Mouse (Mus musculus): ENCODE measurements at regions not wholly inside any gene's neighbourhood (a gene's known extent, or its start where the extent isn't known, plus 50 kb on each side); places are given as distances from the start of the nearest gene placed in this dataset.

DNA sequence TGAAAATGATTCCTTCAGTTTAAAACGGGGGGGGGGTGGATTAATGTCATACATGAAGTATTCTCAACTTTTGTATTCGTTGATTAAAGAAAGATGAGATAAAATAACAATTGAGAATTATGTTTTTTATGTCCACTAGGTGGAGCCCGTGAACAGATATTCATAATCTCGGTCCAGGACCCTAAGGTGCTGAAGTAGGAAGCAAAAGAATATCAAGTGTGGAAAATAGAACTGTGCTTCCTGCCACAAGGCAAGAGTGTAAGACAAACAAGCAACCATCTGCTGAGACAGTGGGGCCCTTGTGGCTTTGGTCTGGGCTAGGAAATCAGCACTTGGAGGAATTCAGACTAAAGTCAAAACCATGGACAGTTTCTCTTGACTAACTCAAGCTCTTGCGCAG is 50.9 kb upstream of the Kap start:
- DNase-seq (ENCODE audit: low read depth, low spot score) = no peak

DNA sequence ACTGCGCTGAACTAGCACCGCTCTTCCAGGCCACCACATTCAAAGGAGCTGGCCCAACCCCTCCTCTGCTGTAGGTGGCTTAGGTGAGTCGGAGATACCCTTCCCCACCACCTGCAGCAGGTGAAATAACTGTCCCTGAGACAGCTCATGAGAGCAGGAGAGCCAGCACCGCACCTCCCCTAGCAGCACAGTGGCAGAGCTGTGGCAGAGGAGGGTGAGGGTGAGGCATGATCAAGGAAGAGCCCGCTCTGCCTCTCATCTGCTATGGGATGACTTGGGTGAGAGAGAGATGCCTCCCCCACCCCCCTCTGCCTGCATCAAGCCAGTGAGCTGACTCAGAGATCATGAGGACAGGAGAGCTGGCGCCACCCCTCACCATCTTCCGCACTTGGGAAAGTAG is 81.1 kb upstream of the Kap start:
- no peak for DNase-seq (ENCODE audit: low read depth, low spot score)

- DNase-seq (ENCODE audit: low read depth, low spot score) = no peak
Measured at GRCm38 (mm10) chr6:133935671-133936070, 82.1 kb upstream of the Kap start.

- DNase-seq (ENCODE audit: low read depth, low spot score) = no peak
Measured at GRCm38 (mm10) chr6:133959902-133960634, 75.4 kb upstream of the Etv6 start.

DNA sequence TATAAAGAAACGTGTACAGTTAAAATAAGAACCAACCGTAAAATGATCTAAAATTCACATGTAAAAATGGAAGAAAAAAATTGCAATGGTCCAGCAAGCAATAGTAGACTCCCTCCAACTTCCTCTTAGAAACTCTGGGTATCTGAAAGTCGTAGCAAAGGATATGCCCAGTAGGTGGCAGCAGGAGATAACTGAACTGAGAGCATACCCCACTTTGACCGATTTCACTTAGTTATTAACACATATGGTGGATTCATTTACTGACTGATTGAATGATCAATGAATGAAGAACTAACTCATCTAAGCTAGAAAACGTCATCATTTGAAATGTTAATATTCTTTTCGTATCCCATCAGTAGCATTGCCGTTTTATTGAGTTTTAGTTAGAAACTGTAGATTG is 74.8 kb upstream of the Etv6 start:
- peak; percentile 60 for DNase-seq (ENCODE audit: low read depth, low spot score)

DNA sequence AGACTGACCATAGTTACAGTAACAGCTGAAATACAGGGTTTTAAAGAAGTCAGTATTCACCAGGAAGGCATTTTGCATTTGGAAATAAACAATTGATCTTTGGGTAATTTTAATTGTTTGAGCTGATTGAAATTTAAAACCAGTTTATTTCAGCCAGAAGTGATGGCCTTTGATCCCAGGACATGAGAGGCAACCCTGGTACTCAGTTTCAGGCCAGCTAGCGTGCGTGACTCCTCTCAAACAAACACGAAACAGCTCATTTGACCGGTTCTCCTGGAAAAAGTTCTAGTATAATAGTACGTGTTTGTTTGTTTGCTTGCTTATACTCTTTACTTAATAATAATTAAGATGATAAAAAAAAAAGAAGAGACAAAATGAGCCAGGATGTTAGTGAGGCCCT is 72.9 kb upstream of the Etv6 start:
- no peak for DNase-seq (ENCODE audit: low read depth, low spot score)

- DNase-seq (ENCODE audit: low read depth, low spot score) = no peak
Measured at GRCm38 (mm10) chr6:133963264-133963663, 72.2 kb upstream of the Etv6 start.

DNA sequence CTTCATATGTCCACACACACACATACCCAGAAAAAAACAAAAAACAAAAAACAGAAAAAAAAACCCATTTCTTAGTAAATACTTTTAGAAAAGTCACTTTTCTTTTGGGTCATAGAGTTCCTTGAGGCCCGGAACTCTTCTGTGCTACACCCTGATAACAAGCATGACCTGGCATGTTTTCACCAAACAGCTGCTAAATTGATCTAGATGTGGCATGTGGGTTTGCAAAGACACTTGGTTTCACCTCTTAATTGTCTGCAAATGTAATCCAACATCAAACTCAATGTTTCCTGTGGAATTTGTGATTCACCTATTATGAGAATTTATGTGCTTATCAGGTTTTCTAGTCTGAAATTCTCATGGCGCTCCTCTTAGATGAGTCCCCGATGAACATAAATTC is 68.2 kb upstream of the Etv6 start:
- no peak for DNase-seq (ENCODE audit: low read depth, low spot score)

- no peak for DNase-seq (ENCODE audit: low read depth, low spot score)
Measured at GRCm38 (mm10) chr6:133972054-133972705, 63.3 kb upstream of the Etv6 start.

DNA sequence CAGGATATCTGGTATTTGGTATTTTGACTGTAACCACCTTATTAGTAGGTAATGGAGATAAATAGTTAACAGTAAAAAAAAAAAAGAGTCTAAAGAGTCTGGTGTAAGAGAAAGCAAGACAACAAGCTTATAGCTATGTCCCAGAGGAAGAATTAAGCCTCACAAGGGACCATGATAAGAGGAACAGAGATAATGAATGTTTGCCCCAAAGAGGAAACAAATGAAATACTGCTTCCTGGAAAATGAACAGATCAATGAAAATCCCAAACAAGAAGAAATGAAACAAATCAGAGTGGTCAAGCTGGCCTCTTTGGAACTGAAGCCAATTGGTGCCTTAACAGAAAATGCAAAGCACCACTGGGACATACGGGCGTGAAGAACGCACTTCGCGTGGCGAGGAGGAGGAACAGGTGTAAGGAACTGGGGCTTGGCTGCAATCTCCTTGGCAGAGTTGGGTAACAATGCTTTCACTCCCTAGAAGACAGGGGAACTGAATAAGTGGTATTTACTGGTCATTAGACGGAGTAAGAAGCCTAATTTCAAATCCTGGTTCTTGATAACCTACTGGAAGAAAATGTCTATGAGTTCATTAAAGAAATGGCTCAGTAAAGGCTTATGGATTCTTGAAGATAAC is 62.2 kb upstream of the Etv6 start:
- no peak for DNase-seq (ENCODE audit: low read depth, low spot score)

GRCm38 (mm10) chr6:133975951-133976350 is 59.5 kb upstream of the Etv6 start:
- no peak for DNase-seq (ENCODE audit: low read depth, low spot score)

- DNase-seq (ENCODE audit: low read depth, low spot score) = no peak
Measured at GRCm38 (mm10) chr6:133976854-133977253, 58.6 kb upstream of the Etv6 start.

- no peak for DNase-seq (ENCODE audit: low read depth, low spot score)
Measured at GRCm38 (mm10) chr6:133983804-133984514, 51.5 kb upstream of the Etv6 start.

DNA sequence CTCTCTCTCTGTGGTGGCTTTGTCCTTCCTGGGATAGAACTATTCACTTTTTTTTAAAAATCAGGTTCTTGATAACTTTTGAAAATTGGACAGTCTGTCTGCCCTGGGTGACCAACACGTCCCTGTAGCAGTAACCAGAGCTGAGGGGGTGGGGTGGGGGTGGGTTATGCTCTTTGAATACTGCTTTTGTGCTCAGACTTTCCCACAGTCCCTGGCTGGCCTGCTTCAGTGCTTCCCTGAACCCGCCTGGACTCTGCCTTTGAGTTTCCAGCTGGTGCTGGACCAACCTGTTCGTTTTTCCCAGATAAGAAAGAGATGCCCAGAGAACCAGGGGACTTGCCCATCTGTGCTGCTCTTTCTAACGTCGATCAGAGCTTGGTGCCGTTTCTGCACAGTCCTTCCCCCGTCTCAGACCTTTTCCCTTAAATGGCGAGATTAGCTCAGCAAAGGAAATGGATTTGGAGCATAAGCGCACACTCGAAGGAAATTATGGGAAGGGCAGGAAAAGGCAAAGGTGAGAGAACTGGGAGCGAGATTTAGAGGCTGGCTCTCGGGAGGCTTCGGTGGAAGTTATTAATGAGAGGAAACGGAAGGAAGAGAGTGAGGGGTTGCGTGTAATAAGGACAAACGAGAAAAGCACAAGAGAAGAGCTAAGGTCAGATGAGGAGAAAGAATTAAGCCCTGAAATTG is 50.7 kb upstream of the Etv6 start:
- DNase-seq (ENCODE audit: low read depth, low spot score) = no peak
